Comparison of ENCODE assay signal across 23 mouse cellular contexts in the genomic region with DNA sequence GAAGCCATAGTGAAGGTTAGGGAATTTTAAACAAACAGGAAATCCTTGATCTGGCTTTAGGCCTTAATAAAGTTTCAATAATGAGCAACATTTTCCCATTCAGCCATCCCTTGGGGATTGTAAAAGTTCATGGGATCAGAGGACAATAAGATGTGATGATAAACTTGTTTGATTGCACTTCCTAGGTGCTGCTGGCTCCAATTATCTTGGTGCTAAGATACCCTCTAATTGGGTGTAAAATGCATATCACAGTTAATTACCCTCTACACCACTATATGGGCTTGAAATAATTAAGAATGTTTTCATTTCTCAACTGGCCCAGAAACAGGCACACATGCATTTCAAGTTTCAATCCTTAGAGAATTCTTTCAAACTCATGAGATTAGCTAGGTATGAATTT. TPM values are rescaled to one million over a fixed set of nuclear protein-coding genes. Genes with fewer than 3 reads are reported as not detected.
A peak's percentile ranks its signal among the peaks of the same experiment; 100 is the strongest.
DNase-seq lines count a peak whose midpoint lies in the region; ATAC-seq and TF ChIP-seq lines count a peak whose summit lies in the region.
"Had no signal": no experiment of that assay in that cellular context is flagged by ENCODE, and none has a peak within 500 bp of the region (broad histone marks: within the 10 kb centered on the region; RNA-seq: fewer than 3 reads in every experiment).

No protein-coding gene starts in this region.

- no peaks in the 10 kb centered on the region for H3K27me3 ChIP-seq in embryonic facial prominence, embryonic 14.5 days (replicated peaks; ENCODE audit: control insufficient read depth, insufficient read depth, low read length)
- no peaks in the 10 kb centered on the region for H3K27me3 ChIP-seq in embryonic facial prominence, embryonic 10.5 days (replicated peaks; ENCODE audit: low read depth, poor library complexity, severe bottlenecking)
- H3K27me3 ChIP-seq in forebrain, embryonic 16.5 days (replicated peaks; ENCODE audit: control insufficient read depth, insufficient read depth, low read length): no peaks in the 10 kb centered on the region
- no peaks in the 10 kb centered on the region for H3K27me3 ChIP-seq in kidney, embryonic 15.5 days
- H3K27me3 ChIP-seq: CH12.LX; embryonic facial prominence, embryonic 13.5 days; forebrain, embryonic 13.5 days; forebrain, embryonic 15.5 days; Patski had no signal

- no peak overlapping the region for H3K4me3 ChIP-seq in embryonic facial prominence, embryonic 14.5 days (ENCODE audit: low read depth, low read length)
- no peak overlapping the region for H3K4me3 ChIP-seq in embryonic facial prominence, embryonic 10.5 days
- no peak overlapping the region for H3K4me3 ChIP-seq in forebrain, embryonic 16.5 days (replicated peaks; ENCODE audit: low read length)
- H3K4me3 ChIP-seq in kidney, embryonic 15.5 days (replicated peaks): no peak overlapping the region
- H3K4me3 ChIP-seq: embryonic facial prominence, embryonic 13.5 days; forebrain, embryonic 13.5 days; forebrain, embryonic 15.5 days had no signal

- no peak for TF ChIP-seq CTCF in brain, embryonic 14.5 days (IDR thresholded peaks at IDR 0.05; ENCODE audit: borderline replicate concordance, extremely low read depth, insufficient read depth, insufficient read length)

- no peak overlapping the region for H3K4me2 ChIP-seq in embryonic facial prominence, embryonic 14.5 days (ENCODE audit: low read depth, low read length)
- H3K4me2 ChIP-seq in forebrain, embryonic 16.5 days (ENCODE audit: low read length): no peak overlapping the region
- no peak overlapping the region for H3K4me2 ChIP-seq in kidney, embryonic 15.5 days
- H3K4me2 ChIP-seq: embryonic facial prominence, embryonic 13.5 days; forebrain, embryonic 13.5 days; forebrain, embryonic 15.5 days had no signal

- no peak overlapping the region for H3K9ac ChIP-seq in embryonic facial prominence, embryonic 14.5 days (ENCODE audit: low read depth, low read length)
- H3K9ac ChIP-seq in forebrain, embryonic 16.5 days (replicated peaks; ENCODE audit: low read depth, low read length): no peak overlapping the region
- no peak overlapping the region for H3K9ac ChIP-seq in kidney, embryonic 15.5 days
- H3K9ac ChIP-seq: embryonic facial prominence, embryonic 13.5 days; forebrain, embryonic 13.5 days; forebrain, embryonic 15.5 days had no signal

- H3K36me3 ChIP-seq in embryonic facial prominence, embryonic 14.5 days (ENCODE audit: control insufficient read depth, insufficient read depth, low read length): no peaks in the 10 kb centered on the region
- H3K36me3 ChIP-seq in embryonic facial prominence, embryonic 10.5 days (replicated peaks): no peaks in the 10 kb centered on the region
- no peaks in the 10 kb centered on the region for H3K36me3 ChIP-seq in forebrain, embryonic 16.5 days (ENCODE audit: control insufficient read depth, insufficient read depth)
- H3K36me3 ChIP-seq in kidney, embryonic 15.5 days: no peaks in the 10 kb centered on the region
- H3K36me3 ChIP-seq: embryonic facial prominence, embryonic 13.5 days; forebrain, embryonic 15.5 days; G1E had no signal

- no peaks in the 10 kb centered on the region for H3K4me1 ChIP-seq in embryonic facial prominence, embryonic 14.5 days (ENCODE audit: control insufficient read depth, insufficient read depth, low read length)
- peaks cover 3% of the 10 kb centered on the region for H3K4me1 ChIP-seq in embryonic facial prominence, embryonic 10.5 days
- 0 out of 2 replicates have a peak, but pooled peaks cover 1% of the 10 kb centered on the region for H3K4me1 ChIP-seq in forebrain, embryonic 16.5 days (replicated peaks; ENCODE audit: control insufficient read depth, insufficient read depth, low read length)
- H3K4me1 ChIP-seq in kidney, embryonic 15.5 days: no peaks in the 10 kb centered on the region
- H3K4me1 ChIP-seq: embryonic facial prominence, embryonic 13.5 days; forebrain, embryonic 13.5 days; forebrain, embryonic 15.5 days had no signal

- no peak for TF ChIP-seq POLR2A in brain, embryonic 14.5 days (IDR thresholded peaks at IDR 0.05; ENCODE audit: borderline replicate concordance, extremely low read depth, insufficient read depth, insufficient read length, poor library complexity, severe bottlenecking)

- H3K27ac ChIP-seq in embryonic facial prominence, embryonic 14.5 days (replicated peaks; ENCODE audit: low read depth, low read length): no peak overlapping the region
- no peak overlapping the region for H3K27ac ChIP-seq in embryonic facial prominence, embryonic 10.5 days (replicated peaks)
- H3K27ac ChIP-seq in forebrain, embryonic 16.5 days (ENCODE audit: low read length): no peak overlapping the region
- no peak overlapping the region for H3K27ac ChIP-seq in kidney, embryonic 15.5 days
- H3K27ac ChIP-seq: embryonic facial prominence, embryonic 13.5 days; forebrain, embryonic 13.5 days; forebrain, embryonic 15.5 days had no signal

- no peaks in the 10 kb centered on the region for H3K9me3 ChIP-seq in embryonic facial prominence, embryonic 14.5 days (ENCODE audit: control insufficient read depth, low read length)
- no peaks in the 10 kb centered on the region for H3K9me3 ChIP-seq in embryonic facial prominence, embryonic 10.5 days
- no peaks in the 10 kb centered on the region for H3K9me3 ChIP-seq in forebrain, embryonic 16.5 days (ENCODE audit: control insufficient read depth, low read length)
- no peaks in the 10 kb centered on the region for H3K9me3 ChIP-seq in kidney, embryonic 15.5 days (replicated peaks)
- H3K9me3 ChIP-seq: embryonic facial prominence, embryonic 13.5 days; forebrain, embryonic 13.5 days; forebrain, embryonic 15.5 days had no signal

- peak; percentile 2 for DNase-seq in embryonic facial prominence, embryonic 14.5 days (ENCODE audit: low spot score)
- DNase-seq in embryonic facial prominence, embryonic 10.5 days (ENCODE audit: low spot score): no peak
- DNase-seq in brain, embryonic 14.5 days (ENCODE audit: low read depth): peak; percentile 41
- peak; percentile 58 for DNase-seq in retina, embryonic 14.5 days (ENCODE audit: low spot score)
- DNase-seq: adrenal gland, adult 8-10 months; adrenal gland, postnatal 14 days; adrenal gland, postnatal 36 days; B cell, adult 2 months; cerebellum, adult 11 months; cerebellum, adult 18-20 months; cerebellum, adult 8-10 months; cerebellum, adult 9-11 months; cerebellum, postnatal 25 days had no signal

- ATAC-seq in embryonic facial prominence, embryonic 14.5 days (ENCODE audit: low read depth): peak; percentile 53; the same call in 1 of the 2 replicates
- no peak for ATAC-seq in forebrain, embryonic 16.5 days
- no peak for ATAC-seq in kidney, embryonic 15.5 days (replicated peaks; ENCODE audit: low FRiP score)
- ATAC-seq: activated CD4-positive, CD25-positive, alpha-beta regulatory T cell, adult 4 months; CD4-positive, CD25-positive, alpha-beta regulatory T cell, adult 4 months; forebrain, embryonic 13.5 days; forebrain, embryonic 15.5 days; Patski had no signal

RNA-seq across cellular contexts. Expression of a gene that starts 55.4 kb away (rescaled TPM):
- polyA plus RNA-seq in embryonic facial prominence, embryonic 14.5 days (2014; fragmentation: Nextera tagmentation; extraction: Ambion mirVana): 42.9 and 46.4 TPM in 2 replicates
- 28.5 and 35.2 TPM in 2 replicates for polyA plus RNA-seq in embryonic facial prominence, embryonic 10.5 days (2016; fragmentation: Nextera tagmentation; extraction: Ambion mirVana)
- polyA plus RNA-seq in brain, embryonic 14.5 days (2012; rRNA removed): 16.7 and 27.0 TPM in 2 replicates
- polyA plus RNA-seq in forebrain, embryonic 16.5 days (2015; fragmentation: Nextera tagmentation; extraction: Ambion mirVana): 36.3 and 43.9 TPM in 2 replicates
- polyA plus RNA-seq in kidney, embryonic 15.5 days (2015; fragmentation: Nextera tagmentation; extraction: Ambion mirVana): 35.4 and 37.0 TPM in 2 replicates
- polyA plus RNA-seq: CD4-positive, CD25-positive, alpha-beta regulatory T cell, adult 4 months; G1E had no signal
